Mouse (Mus musculus) megakaryocyte-erythroid progenitor cell, adult 5-6 weeks (primary cell): ENCODE results near the gene Grrp1. TPM values are rescaled to one million over a fixed set of nuclear protein-coding genes. Genes with fewer than 3 reads are reported as not detected.
"Not testable (repeated sequence)": the region's sequence is repeated elsewhere in the genome, so short reads cannot be mapped to it uniquely, and the experiment has no call there.

ENCODE experiments used
- ATAC-seq: replicated peaks from 2 replicates; pipeline ENCODE4 v1.8.0; 2016; ENCODE audit warnings: mild to moderate bottlenecking, inconsistent platforms; ENCODE audit not compliant: severe bottlenecking, poor library complexity, low FRiP score, low TSS enrichment
- total RNA-seq, 2 experiments: library from RNA; stranded (forward) in 1 of 2; stranded (reverse) in 1 of 2; fragments of 200-1000, 215-1000 nt in 1 of 2; fragments of >200 nt in 1 of 2; fragmentation: Nextera tagmentation in 1 of 2; gene quantifications; 2 replicates each; pipeline ENCODE4 v1.2.3; 2014 to 2017

Grrp1 gene
- not detected in 2 replicates for total RNA-seq (2014; fragmentation: Nextera tagmentation)
- 0.52 TPM in 1 of 2 replicates, not detected in the other for total RNA-seq (2017)

- no peak for ATAC-seq
Measured at GRCm38 (mm10) chr4:134253722-134254324, at the start of gene Grrp1. Gene Grrp1 (minus strand): TSS chr4:134254106.

GRCm38 (mm10) chr4:134302084-134302483 is 48.2 kb upstream of the Grrp1 start:
- no peak for ATAC-seq

- ATAC-seq, result no peak
Measured at GRCm38 (mm10) chr4:134300316-134300715, 46.4 kb upstream of the Grrp1 start.

DNA sequence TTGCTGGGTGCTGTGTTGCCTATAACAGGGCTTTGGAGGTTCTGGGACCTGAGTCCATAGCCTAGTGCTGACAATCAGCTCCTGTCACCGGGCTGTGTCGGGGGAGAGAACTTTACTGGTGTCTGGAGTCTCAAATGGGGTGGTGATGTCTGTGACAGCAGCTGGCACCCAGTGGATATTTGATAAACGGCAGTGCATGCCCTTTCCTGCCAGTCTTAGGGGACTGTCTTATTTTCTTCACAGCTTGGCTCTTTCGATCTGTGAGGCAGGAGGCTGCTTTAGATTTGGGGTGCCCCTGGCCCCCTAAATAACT is 45.5 kb upstream of the Grrp1 start:
- peak; percentile 48 for ATAC-seq

GRCm38 (mm10) chr4:134298626-134299497 is 45.0 kb upstream of the Grrp1 start:
- ATAC-seq, result no peak

DNA sequence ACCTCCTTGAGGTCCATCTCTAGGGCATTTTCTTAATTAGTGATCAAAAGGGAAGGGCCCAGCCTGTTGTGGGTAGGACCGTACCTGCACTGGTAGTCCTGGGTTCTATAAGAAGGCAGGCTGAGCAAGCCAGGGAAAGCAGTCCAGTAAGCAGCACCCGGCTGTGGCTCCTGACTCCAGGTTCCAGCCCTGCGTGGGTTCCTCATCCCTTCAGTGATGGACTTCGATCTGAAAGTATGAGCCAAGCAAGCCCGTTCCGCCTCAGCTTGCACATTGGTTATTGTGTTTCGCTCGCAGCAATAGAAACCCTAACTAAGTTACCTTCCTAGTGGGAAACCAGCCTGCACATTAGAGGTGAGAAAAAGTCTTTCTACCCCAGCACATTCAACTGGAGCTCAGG is 43.5 kb upstream of the Grrp1 start:
- no peak for ATAC-seq

DNA sequence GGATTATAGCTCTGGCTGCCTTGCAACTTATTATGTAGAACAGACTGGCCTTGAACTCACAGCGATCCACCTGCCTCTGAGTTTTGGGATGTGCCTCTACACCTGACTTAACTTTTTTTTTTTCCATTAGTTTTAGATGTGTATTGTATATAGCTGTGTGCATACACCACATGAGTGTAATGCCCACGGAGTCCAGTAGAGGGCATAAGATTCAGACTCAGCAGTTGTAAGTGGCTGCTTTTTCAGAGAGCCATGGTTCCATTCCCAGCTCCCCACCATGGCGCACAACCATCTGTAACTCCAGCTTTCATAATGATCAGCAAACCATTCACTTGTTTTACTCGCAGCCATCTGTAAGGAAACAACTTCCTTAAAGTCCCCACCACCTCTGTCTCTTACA is 42.6 kb upstream of the Grrp1 start:
- ATAC-seq, result no peak

- ATAC-seq, result not testable (repeated sequence)
Measured at GRCm38 (mm10) chr4:134296096-134296495, 42.2 kb upstream of the Grrp1 start.

GRCm38 (mm10) chr4:134293692-134294163 is 39.8 kb upstream of the Grrp1 start:
- 0 out of 2 replicates have a peak, but pooled peaks have one; percentile 5 for ATAC-seq

- ATAC-seq, result peak; percentile 20; the same call in 1 of the 2 replicates
Measured at GRCm38 (mm10) chr4:134293061-134293691, 39.3 kb upstream of the Grrp1 start.

DNA sequence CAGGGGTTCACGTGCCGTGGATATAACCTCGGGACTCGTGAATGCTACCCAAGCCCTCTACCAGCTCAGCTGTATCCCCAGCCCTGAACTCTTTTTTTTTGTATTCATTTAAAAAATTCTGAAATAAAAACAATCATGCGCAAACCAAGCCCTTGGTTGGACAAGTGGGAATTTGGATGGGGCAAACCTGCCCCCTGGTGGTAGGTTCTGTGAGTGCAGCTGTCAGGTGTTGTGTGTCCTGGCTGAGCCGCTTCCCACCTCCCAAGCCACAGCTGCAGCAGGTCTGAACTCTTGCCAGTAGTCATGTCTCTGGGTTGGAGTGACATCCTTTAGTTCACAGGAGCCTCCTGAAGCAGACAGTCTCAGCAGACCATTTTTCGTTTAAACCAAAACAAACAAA is 38.2 kb upstream of the Grrp1 start:
- ATAC-seq, result 0 out of 2 replicates have a peak, but pooled peaks have one; percentile 39

GRCm38 (mm10) chr4:134288397-134289256 is 34.7 kb upstream of the Grrp1 start:
- ATAC-seq, result no peak

- peak; percentile 78 for ATAC-seq
Measured at GRCm38 (mm10) chr4:134287575-134288025, 33.7 kb upstream of the Grrp1 start, which contains the start of gene Pdik1l. Gene Pdik1l (minus strand): TSS chr4:134287895.

DNA sequence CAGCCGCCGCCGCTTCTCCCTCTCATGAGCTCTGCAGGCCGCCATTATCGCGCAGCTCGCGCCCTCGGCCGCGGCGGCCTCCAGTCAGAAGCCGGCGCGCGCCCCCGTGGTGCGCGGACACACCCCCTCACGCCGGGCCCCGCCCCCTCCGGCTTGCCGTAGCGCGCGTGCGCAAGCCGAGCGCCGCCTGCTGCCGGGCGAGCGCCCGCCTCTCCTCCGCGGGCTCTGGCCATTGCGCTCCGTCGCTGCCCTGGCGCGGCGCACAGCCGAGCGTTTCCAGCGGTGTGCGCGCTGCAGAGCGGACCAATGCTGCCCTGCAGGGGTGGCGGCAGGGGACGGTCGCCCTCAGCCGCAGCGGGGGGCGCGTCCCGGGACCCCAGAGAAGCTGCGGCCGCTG is 33.3 kb upstream of the Grrp1 start:
- peak; percentile 66 for ATAC-seq

DNA sequence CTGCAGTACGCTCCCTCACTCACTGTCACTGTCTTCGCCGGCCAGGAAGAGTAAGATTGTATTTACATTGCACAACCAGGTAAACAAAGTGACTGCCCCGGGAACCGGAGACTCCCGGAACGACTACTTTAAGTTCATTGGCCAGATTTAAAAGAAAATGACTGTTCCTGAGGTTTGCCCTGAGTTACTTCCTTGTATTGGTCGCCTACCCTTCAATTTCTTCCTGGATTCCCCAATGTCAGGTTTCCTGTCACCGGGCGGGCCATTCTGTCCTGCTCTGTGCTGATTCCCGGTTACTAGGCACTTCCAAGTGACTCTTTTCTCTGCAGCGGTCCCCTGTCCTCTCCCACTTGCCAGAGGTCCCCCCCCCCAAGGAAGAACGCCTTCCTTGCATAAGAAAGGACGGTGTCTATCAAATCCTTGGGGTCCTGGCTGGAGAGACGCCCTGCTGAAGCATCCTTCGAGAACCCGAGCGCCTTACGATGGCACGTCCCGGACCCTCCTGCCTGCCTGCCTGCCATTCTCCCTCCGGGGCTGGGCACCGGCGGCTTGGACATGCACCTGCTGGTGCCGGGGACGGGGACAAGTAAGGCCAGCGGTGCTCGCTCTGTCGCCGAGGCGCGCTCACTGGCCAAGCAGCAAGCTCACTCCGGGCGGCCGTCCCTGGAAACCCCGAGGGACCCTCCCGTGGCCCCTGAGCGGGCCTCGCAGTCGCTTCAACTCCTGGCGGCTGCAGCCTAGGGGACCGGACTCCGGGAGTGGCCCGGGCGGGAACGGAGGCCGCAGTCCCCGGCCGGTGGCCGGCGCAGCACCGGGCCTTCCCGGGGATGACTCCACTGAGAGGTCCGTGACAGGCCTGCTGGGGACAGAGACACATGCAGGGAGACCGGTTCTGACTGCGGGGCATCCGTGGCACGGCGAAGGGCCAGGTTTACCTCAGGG is 32.6 kb upstream of the Grrp1 start:
- no peak for ATAC-seq

DNA sequence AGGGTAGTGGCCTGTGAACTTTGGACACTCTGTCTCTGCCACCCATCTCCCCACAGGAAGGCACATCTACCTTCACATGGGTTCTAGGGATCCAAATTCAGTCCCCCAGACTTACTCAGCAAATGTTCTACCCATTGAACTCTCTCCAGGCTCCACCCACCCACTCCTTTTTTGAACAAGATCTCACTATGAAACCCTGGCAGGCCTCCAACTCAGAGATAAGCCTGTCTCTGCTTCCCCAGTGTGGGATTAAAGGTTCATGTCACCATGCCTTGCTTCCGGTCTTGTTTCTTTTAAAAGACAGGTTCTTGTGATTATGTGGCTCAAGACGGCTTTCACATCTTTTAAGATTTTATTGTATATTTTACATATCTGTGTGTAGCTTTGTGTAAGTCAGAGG is 31.0 kb upstream of the Grrp1 start:
- ATAC-seq, result 0 out of 2 replicates have a peak, but pooled peaks have one; percentile 8

- ATAC-seq, result peak; percentile 94
Measured at GRCm38 (mm10) chr4:134273417-134274345, 19.8 kb upstream of the Grrp1 start.
